Mouse (Mus musculus) limb, embryonic 14.5 days (tissue): Measurements from ENCODE around the gene Tspo. TPM values are rescaled to one million over a fixed set of nuclear protein-coding genes. Genes with fewer than 3 reads are reported as not detected.

ENCODE experiments used
- ATAC-seq: fragments of 200-750 bp; cut with Nextera tagmentation; 2 replicates; pipeline ENCODE4 v1.8.0; 2017; ENCODE audit warnings: low read depth, moderate number of reproducible peaks, moderate TSS enrichment; ENCODE audit not compliant: low FRiP score
- DNase-seq: peaks from one replicate; pipeline ENCODE4 v3.0.0-alpha.2; 2015; ENCODE audit warnings: low spot score
- H3K27ac ChIP-seq: fragments of 300-500 bp; sonication (generic); replicated peaks from 2 replicates; pipeline ENCODE4 v1.5.1; 2014; ENCODE audit warnings: low read depth, mild to moderate bottlenecking, low read length, moderate library complexity, mixed read lengths
- H3K27me3 ChIP-seq: fragments of 300-500 bp; sonication (generic); 2 replicates; pipeline ENCODE4 v1.6.1; 2014; ENCODE audit warnings: low read length, mixed read lengths; ENCODE audit not compliant: control insufficient read depth, insufficient read depth
- H3K36me3 ChIP-seq: fragments of 300-500 bp; sonication (generic); 2 replicates; pipeline ENCODE4 v1.6.1; 2014; ENCODE audit warnings: mild to moderate bottlenecking, low read length, moderate library complexity, mixed read lengths; ENCODE audit not compliant: control insufficient read depth, insufficient read depth
- H3K4me1 ChIP-seq: fragments of 300-500 bp; sonication (generic); 2 replicates; pipeline ENCODE4 v1.6.1; 2014; ENCODE audit warnings: antibody characterized with exemption, low read length, mixed read lengths; ENCODE audit not compliant: control insufficient read depth, insufficient read depth
- H3K4me2 ChIP-seq: fragments of 300-500 bp; sonication (generic); replicated peaks from 2 replicates; pipeline ENCODE4 v1.6.1; 2014; ENCODE audit warnings: low read depth, mild to moderate bottlenecking, low read length, moderate library complexity; ENCODE audit not compliant: severe bottlenecking
- H3K4me3 ChIP-seq: fragments of 300-500 bp; sonication (generic); replicated peaks from 2 replicates; pipeline ENCODE4 v1.5.1; 2014; ENCODE audit warnings: low read length
- H3K9ac ChIP-seq: fragments of 300-500 bp; sonication (generic); 2 replicates; pipeline ENCODE4 v1.6.1; 2014; ENCODE audit warnings: mild to moderate bottlenecking, low read depth, low read length, moderate library complexity; ENCODE audit not compliant: severe bottlenecking
- H3K9me3 ChIP-seq: fragments of 300-500 bp; sonication (generic); 2 replicates; pipeline ENCODE4 v1.6.1; 2016; ENCODE audit warnings: low read length; ENCODE audit not compliant: control insufficient read depth
- POLR2A ChIP-seq: fragments of 200-500 bp; IDR thresholded peaks from 2 replicates; pipeline ENCODE4 v1.8.0; 2012; ENCODE audit warnings: inconsistent platforms, mild to moderate bottlenecking, moderate library complexity, borderline replicate concordance; ENCODE audit not compliant: insufficient read depth, insufficient read length; ENCODE audit errors: extremely low read depth
- WGBS: fragments of 180-500 bp; shearing (Covaris S2); extraction: QIAGEN DNeasy Blood & Tissue Kit; methylation state at CpG from one replicate; pipeline ENCODE4 v1.1.7; 2014; 5-methylcytosine and 5-hydroxymethylcytosine counted together
- microRNA-seq: library from miRNA; unstranded; fragments of <30 nt; microRNA quantifications from one replicate; pipeline ENCODE4, GENCODE M21; 2016
- polyA plus RNA-seq, 2 experiments: library from polyadenylated mRNA; depleted of rRNA in 1 of 2; stranded (reverse) in 1 of 2; unstranded in 1 of 2; fragments of >200 nt; fragmentation: Nextera tagmentation in 1 of 2; extraction: Ambion mirVana in 1 of 2; gene quantifications; 2 replicates each; pipeline versions ENCODE4 v1.2.1 to v1.2.3; 2012 to 2014

Gene Tspo
- polyA plus RNA-seq, 2 experiments: 29.4 to 57.7 TPM

DNA sequence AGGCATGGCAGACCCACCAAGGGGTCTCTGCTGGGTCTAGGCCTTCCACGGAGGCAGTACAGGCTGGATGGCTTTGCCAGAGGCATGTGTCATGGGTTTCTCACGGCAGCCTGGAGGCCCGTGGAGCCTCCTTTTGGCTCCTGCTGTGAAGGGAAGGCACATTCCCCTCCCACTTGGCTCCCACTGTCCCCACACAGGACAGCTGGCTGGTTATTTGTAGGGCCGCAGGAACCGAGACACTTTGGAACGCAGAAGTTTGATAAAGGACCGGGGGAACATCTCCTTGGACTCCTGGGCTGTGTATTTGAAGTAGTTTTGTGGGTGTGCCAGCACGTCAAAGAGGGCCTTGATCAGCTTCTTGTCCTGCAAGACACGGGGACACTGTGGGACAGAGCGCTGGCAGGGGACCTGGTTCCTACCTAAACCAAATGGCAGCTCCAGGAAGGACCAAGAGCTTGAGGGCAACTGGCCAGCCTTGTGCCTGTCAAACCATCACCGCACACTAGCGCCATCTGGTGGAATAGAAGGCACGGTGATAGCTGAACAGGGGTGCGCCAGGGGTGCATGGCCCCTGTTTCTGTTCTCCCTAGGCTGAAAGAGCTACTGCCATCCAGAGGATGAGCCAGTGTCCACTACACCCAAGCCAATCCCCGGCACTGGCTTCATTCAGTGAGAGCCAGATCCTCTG, 43.9 kb downstream of the Tspo start:
- Histone ChIP-seq H3K9ac (no peak overlapping the region), H3K4me2 (no peak overlapping the region), H3K27ac (no peak overlapping the region), H3K9me3 (no peaks in the 10 kb centered on the region), H3K27me3 (no peaks in the 10 kb centered on the region), H3K4me1 (no peaks in the 10 kb centered on the region), H3K4me3 (no peak overlapping the region), H3K36me3 (no peaks in the 10 kb centered on the region; the same call in 1 of the 2 replicates)
- no peak; the same call in 1 of the 2 replicates for ATAC-seq
- DNase-seq: peak; percentile 69
- TF ChIP-seq POLR2A: no peak
- WGBS: 45% methylated on average over 15 of the region's 15 CpGs

DNA sequence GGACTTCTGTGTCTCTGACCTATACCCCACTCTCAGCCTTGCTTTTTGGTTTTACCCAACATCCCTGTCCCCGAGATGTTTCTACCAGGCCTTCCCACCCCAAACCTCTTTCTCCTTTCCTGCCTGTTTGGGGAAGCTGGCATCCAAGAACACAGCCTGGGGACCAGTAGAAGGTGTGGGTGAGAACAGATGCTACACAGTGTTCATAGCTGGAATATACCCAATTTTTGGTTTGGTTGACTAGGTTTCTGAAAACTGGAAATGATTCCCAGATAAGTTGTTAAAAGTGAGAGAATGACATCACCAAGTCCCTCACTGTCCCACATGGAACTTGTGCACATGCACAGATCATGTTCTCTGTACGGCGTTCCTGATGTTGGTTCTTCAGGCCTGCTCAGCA, 51.9 kb downstream of the Tspo start:
- H3K4me3 ChIP-seq: no peak overlapping the region
- no peak overlapping the region for H3K4me2 ChIP-seq
- WGBS: 81% methylated on average over 3 of the region's 3 CpGs
- H3K4me1 ChIP-seq: no peaks in the 10 kb centered on the region
- peaks cover 5% of the 10 kb centered on the region for H3K36me3 ChIP-seq
- no peak overlapping the region for H3K9ac ChIP-seq
- no peaks in the 10 kb centered on the region for H3K27me3 ChIP-seq
- TF ChIP-seq POLR2A: no peak
- ATAC-seq: no peak
- no peaks in the 10 kb centered on the region for H3K9me3 ChIP-seq
- DNase-seq: no peak
- no peak overlapping the region for H3K27ac ChIP-seq

Small RNAs within 50 kb of the gene (microRNA-seq; reads per million reads assigned to microRNA genes)
- not detected for gene Gm24575

Other genes starting within 250 kb of the Tspo start
- 51.4 and 66.6 TPM in 2 replicates for gene Arfgap3, start 213.3 kb upstream of the Tspo start, polyA plus RNA-seq (2012; rRNA removed)
- 51.7 and 54.8 TPM in 2 replicates for gene Arfgap3, start 213.3 kb upstream of the Tspo start, polyA plus RNA-seq (2014; fragmentation: Nextera tagmentation; extraction: Ambion mirVana)
- 51.7 and 58.4 TPM in 2 replicates for gene Pacsin2, start 99.0 kb upstream of the Tspo start, polyA plus RNA-seq (2012; rRNA removed)
- 41.6 and 43.3 TPM in 2 replicates for gene Pacsin2, start 99.0 kb upstream of the Tspo start, polyA plus RNA-seq (2014; fragmentation: Nextera tagmentation; extraction: Ambion mirVana)
- 13.0 and 14.1 TPM in 2 replicates for gene Ttll1, start 52.7 kb upstream of the Tspo start, polyA plus RNA-seq (2012; rRNA removed)
- gene Ttll1, start 52.7 kb upstream of the Tspo start, polyA plus RNA-seq (2014; fragmentation: Nextera tagmentation; extraction: Ambion mirVana): 9.0 and 10.1 TPM in 2 replicates
- gene Bik, start 36.7 kb upstream of the Tspo start, polyA plus RNA-seq (2012; rRNA removed): 4.2 and 5.7 TPM in 2 replicates
- 5.0 and 5.4 TPM in 2 replicates for gene Bik, start 36.7 kb upstream of the Tspo start, polyA plus RNA-seq (2014; fragmentation: Nextera tagmentation; extraction: Ambion mirVana)
- 32.9 and 41.2 TPM in 2 replicates for gene Mcat, start 195 bp downstream of the Tspo start, polyA plus RNA-seq (2012; rRNA removed)
- gene Mcat, start 195 bp downstream of the Tspo start, polyA plus RNA-seq (2014; fragmentation: Nextera tagmentation; extraction: Ambion mirVana): 42.7 and 43.2 TPM in 2 replicates
- 35.1 and 46.2 TPM in 2 replicates for gene Ttll12, start 31.6 kb downstream of the Tspo start, polyA plus RNA-seq (2012; rRNA removed)
- gene Ttll12, start 31.6 kb downstream of the Tspo start, polyA plus RNA-seq (2014; fragmentation: Nextera tagmentation; extraction: Ambion mirVana): 35.6 and 37.8 TPM in 2 replicates
- 31.2 and 40.8 TPM in 2 replicates for gene Scube1, start 161.4 kb downstream of the Tspo start, polyA plus RNA-seq (2012; rRNA removed)
- gene Scube1, start 161.4 kb downstream of the Tspo start, polyA plus RNA-seq (2014; fragmentation: Nextera tagmentation; extraction: Ambion mirVana): 13.9 and 15.9 TPM in 2 replicates
- 8.6 and 11.8 TPM in 2 replicates for gene Mpped1, start 215.9 kb downstream of the Tspo start, polyA plus RNA-seq (2012; rRNA removed)
- 9.2 and 9.7 TPM in 2 replicates for gene Mpped1, start 215.9 kb downstream of the Tspo start, polyA plus RNA-seq (2014; fragmentation: Nextera tagmentation; extraction: Ambion mirVana)